Mouse (Mus musculus): Measurements from ENCODE around the gene Tmc7.

- TF ChIP-seq POLR2A (IDR thresholded peaks at IDR 0.05; ENCODE audit: control insufficient read depth, low read depth, low read length) (no peak), CTCF (IDR thresholded peaks at IDR 0.05; ENCODE audit: control insufficient read depth, insufficient read depth, insufficient replicate concordance, low read depth, low read length) (no peak)
Observed at GRCm38 (mm10) chr7:118522077-118522476, 62.5 kb downstream of the Tmc7 start.

All from testis, adult 2 months (tissue).